ENCODE assay signal across 8 mouse cellular contexts in the genomic region with DNA sequence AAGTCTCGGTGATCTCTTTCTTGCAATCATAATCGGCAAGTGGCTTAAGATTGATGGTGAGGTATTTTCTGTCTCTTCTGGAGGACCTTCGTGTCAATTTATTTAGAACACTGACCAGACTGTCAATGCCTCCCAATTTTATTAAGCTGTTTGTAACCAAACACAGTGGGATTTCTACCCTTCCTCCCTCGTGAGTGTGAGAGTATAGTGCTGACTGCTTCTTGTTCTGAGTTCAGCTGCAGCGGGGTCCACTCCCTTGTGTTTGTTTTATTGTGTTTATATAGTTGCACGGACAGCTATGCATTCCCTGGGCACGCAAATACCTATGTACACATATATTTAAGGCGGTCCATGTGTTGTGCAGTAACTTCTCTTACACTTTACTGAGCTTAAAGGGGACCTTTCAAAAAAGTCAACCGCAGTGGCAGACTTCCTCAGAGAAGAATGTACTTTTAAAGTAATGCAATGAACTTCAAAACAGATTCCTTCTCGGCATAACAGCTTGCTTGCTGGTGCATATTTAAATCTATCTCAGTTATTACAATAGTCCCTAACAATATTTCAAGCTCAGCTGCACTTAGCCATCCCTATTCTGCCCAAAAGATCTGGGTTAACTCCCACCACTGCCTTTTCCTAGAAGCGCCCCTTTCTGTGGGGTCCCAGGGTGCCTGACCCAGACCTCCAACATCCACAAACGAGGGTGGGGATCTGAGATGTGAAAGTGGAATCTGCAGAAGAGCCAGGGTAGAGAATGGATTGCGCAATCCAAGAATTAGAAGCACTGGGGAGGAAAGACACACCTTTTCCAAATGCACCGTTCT.
A peak's percentile ranks its signal among the peaks of the same experiment; 100 is the strongest.
DNase-seq lines count a peak whose midpoint lies in the region; ATAC-seq and TF ChIP-seq lines count a peak whose summit lies in the region.

No protein-coding gene starts in this region.

- H3K36me3 ChIP-seq in heart, embryonic 12.5 days = no peaks in the 10 kb centered on the region
- no peaks in the 10 kb centered on the region for H3K36me3 ChIP-seq in E14TG2a.4 (ENCODE audit: insufficient read depth, low read length)
- H3K36me3 ChIP-seq in forebrain, embryonic 16.5 days (ENCODE audit: control insufficient read depth, insufficient read depth) = no peaks in the 10 kb centered on the region
- H3K36me3 ChIP-seq in midbrain, embryonic 11.5 days (ENCODE audit: control insufficient read depth, insufficient read depth, low read length) = no peaks in the 10 kb centered on the region

- TF ChIP-seq CTCF in E14TG2a.4 (conservative IDR thresholded peaks at IDR 0.05; ENCODE audit: low read length) = no peak

- 21% methylated on average over 14 of the region's 14 CpGs for WGBS in heart, embryonic 12.5 days
- whole genome bisulfite sequencing in forebrain, embryonic 16.5 days = 11% methylated on average over 14 of the region's 14 CpGs
- 3% methylated on average over 14 of the region's 14 CpGs for WGBS in midbrain, embryonic 11.5 days

- H3K27ac ChIP-seq in heart, embryonic 12.5 days (ENCODE audit: poor library complexity, severe bottlenecking) = no peak overlapping the region
- peak overlapping the region; percentile 68 for H3K27ac ChIP-seq in forebrain, embryonic 16.5 days (ENCODE audit: low read length)
- no peak overlapping the region for H3K27ac ChIP-seq in midbrain, embryonic 11.5 days (ENCODE audit: low read depth, low read length)

- peaks cover 37% of the 10 kb centered on the region for H3K4me1 ChIP-seq in heart, embryonic 12.5 days (replicated peaks)
- H3K4me1 ChIP-seq in E14TG2a.4 (replicated peaks; ENCODE audit: low read depth, low read length) = peaks cover 45% of the 10 kb centered on the region
- H3K4me1 ChIP-seq in forebrain, embryonic 16.5 days (replicated peaks; ENCODE audit: control insufficient read depth, insufficient read depth, low read length) = peaks cover 45% of the 10 kb centered on the region
- H3K4me1 ChIP-seq in midbrain, embryonic 11.5 days (ENCODE audit: control insufficient read depth, insufficient read depth, low read length) = peaks cover 15% of the 10 kb centered on the region

- intact Hi-C loops in heart, postnatal 10 days (cut with DNase I) = loop anchor here (2.0 to 10.0 kb wide), 4 partner anchors 251 to 1593 kb away; no protein-coding TSS in a partner anchor

- H3K4me3 ChIP-seq in heart, embryonic 12.5 days = peak overlapping the region; percentile 41
- peak overlapping the region; percentile 26; the same call in 1 of the 2 replicates for H3K4me3 ChIP-seq in E14TG2a.4 (replicated peaks; ENCODE audit: low read length)
- H3K4me3 ChIP-seq in forebrain, embryonic 16.5 days (replicated peaks; ENCODE audit: low read length) = peak overlapping the region; percentile 33
- no peak overlapping the region for H3K4me3 ChIP-seq in midbrain, embryonic 11.5 days (ENCODE audit: low read depth, low read length)

- no peak overlapping the region for H3K9ac ChIP-seq in heart, embryonic 12.5 days
- H3K9ac ChIP-seq in forebrain, embryonic 16.5 days (replicated peaks; ENCODE audit: low read depth, low read length) = peak overlapping the region; percentile 58
- no peak overlapping the region for H3K9ac ChIP-seq in midbrain, embryonic 11.5 days (ENCODE audit: low read length)

- H3K4me2 ChIP-seq in heart, embryonic 12.5 days = peak overlapping the region; percentile 71
- H3K4me2 ChIP-seq in forebrain, embryonic 16.5 days (ENCODE audit: low read length) = peak overlapping the region; percentile 68
- no peak overlapping the region for H3K4me2 ChIP-seq in midbrain, embryonic 11.5 days

- no peaks in the 10 kb centered on the region for H3K9me3 ChIP-seq in heart, embryonic 12.5 days (replicated peaks)
- H3K9me3 ChIP-seq in E14TG2a.4 (ENCODE audit: low read length) = no peaks in the 10 kb centered on the region
- no peaks in the 10 kb centered on the region for H3K9me3 ChIP-seq in forebrain, embryonic 16.5 days (ENCODE audit: control insufficient read depth, low read length)
- H3K9me3 ChIP-seq in midbrain, embryonic 11.5 days (ENCODE audit: control insufficient read depth, low read length) = no peaks in the 10 kb centered on the region

- DNase-seq in heart, postnatal 10 days = no peak
- DNase-seq in midbrain, embryonic 11.5 days (ENCODE audit: low spot score, missing footprints) = peak; percentile 93
- DNase-seq in thymus, adult 18-20 months = no peak
- no peak for DNase-seq in urinary bladder, adult 18-20 months (ENCODE audit: low spot score in 2 of 2)
- no peak for DNase-seq in adrenal gland, postnatal 14 days

- ATAC-seq in heart, embryonic 12.5 days (ENCODE audit: insufficient number of reproducible peaks, low FRiP score) = no peak
- ATAC-seq in forebrain, embryonic 16.5 days = no peak
- no peak for ATAC-seq in midbrain, embryonic 11.5 days (ENCODE audit: low FRiP score)

- 0 out of 2 replicates have a peak, but pooled peaks cover 5% of the 10 kb centered on the region for H3K27me3 ChIP-seq in heart, embryonic 12.5 days (replicated peaks)
- H3K27me3 ChIP-seq in E14TG2a.4 (ENCODE audit: insufficient read depth, low read length) = peaks cover 93% of the 10 kb centered on the region
- H3K27me3 ChIP-seq in forebrain, embryonic 16.5 days (replicated peaks; ENCODE audit: control insufficient read depth, insufficient read depth, low read length) = 0 out of 2 replicates have a peak, but pooled peaks cover 2% of the 10 kb centered on the region
- peaks cover 65% of the 10 kb centered on the region for H3K27me3 ChIP-seq in midbrain, embryonic 11.5 days (ENCODE audit: control insufficient read depth, insufficient read depth, low read length)
